Comparison of ENCODE assay signal across 10 mouse cellular contexts in the genomic region with DNA sequence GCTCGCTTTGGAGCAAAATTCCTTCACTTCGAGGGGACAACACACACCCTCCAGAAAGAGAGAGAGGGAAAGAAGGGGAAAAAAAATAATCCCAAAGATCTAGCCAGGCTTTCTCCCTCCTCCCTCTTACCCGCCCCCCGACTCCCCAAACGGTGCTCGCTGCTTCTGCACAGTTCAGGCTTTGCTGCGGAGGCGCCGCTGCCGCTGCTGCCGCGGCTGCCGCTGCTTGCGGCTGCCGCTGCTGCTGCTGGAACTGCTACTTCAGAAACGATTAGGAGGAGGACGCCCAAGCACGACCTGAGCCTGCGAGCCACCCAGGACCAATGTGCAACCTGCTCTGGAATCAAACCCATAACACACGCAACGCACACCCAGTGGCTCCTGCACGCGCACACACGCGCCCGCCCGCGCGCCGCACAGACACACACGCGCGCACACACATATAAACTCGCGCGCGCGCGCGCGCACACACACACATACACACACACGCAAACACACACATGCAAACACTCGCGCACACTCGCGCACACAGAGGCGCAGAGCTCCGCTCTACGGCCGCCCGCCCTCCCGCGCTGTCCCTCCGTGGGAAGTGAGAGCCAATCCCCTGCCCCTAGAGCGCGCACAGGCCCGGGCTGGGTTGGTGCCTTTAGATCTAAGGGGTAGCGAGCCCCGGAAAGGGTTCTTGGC. TPM values are rescaled to one million over a fixed set of nuclear protein-coding genes. Genes with fewer than 3 reads are reported as not detected.
A peak's percentile ranks its signal among the peaks of the same experiment; 100 is the strongest.
DNase-seq lines count a peak whose midpoint lies in the region; ATAC-seq lines count a peak whose summit lies in the region.
"Had no signal": no experiment of that assay in that cellular context is flagged by ENCODE, and none has a peak within 500 bp of the region (broad histone marks: within the 10 kb centered on the region; RNA-seq: fewer than 3 reads in every experiment).

A gene (minus strand): TSS at position 51 of the 687 bp plus-strand sequence.

- ATAC-seq in heart, embryonic 12.5 days (ENCODE audit: insufficient number of reproducible peaks, low FRiP score): peak; percentile 82; the same call in 1 of the 2 replicates
- ATAC-seq in liver, embryonic 15.5 days (ENCODE audit: insufficient read depth): no peak

- H3K4me1 ChIP-seq in heart, embryonic 12.5 days (replicated peaks): no peaks in the 10 kb centered on the region
- no peaks in the 10 kb centered on the region for H3K4me1 ChIP-seq in liver, embryonic 15.5 days (replicated peaks)

- no peaks in the 10 kb centered on the region for H3K9me3 ChIP-seq in heart, embryonic 12.5 days (replicated peaks)
- no peaks in the 10 kb centered on the region for H3K9me3 ChIP-seq in liver, embryonic 15.5 days (replicated peaks)

- peak within 1 kb of the TSS; percentile 71 for H3K9ac ChIP-seq in heart, embryonic 12.5 days
- H3K9ac ChIP-seq in liver, embryonic 15.5 days: no peak within 1 kb of the TSS

- H3K4me2 ChIP-seq in heart, embryonic 12.5 days: peak within 1 kb of the TSS; percentile 94
- peak within 1 kb of the TSS; percentile 62 for H3K4me2 ChIP-seq in liver, embryonic 15.5 days

- no peak for DNase-seq in heart, adult 9 months (ENCODE audit: low spot score in 2 of 2)
- DNase-seq in cerebellum, adult 9-10 months: peak; percentile 82
- peak; percentile 50 to 74 for DNase-seq in frontal cortex, adult 2 months (ENCODE audit: extremely low spot score in 1 of 2, low spot score in 1 of 2)
- peak; percentile 20 for DNase-seq in kidney, postnatal 14 days
- DNase-seq in retina, postnatal 7 days (ENCODE audit: low read depth, low spot score): peak; percentile 56
- DNase-seq in urinary bladder, postnatal 25 days (ENCODE audit: low spot score): no peak

- H3K27ac ChIP-seq in heart, embryonic 12.5 days (ENCODE audit: poor library complexity, severe bottlenecking): no peak within 1 kb of the TSS
- H3K27ac ChIP-seq in liver, embryonic 15.5 days (replicated peaks): no peak within 1 kb of the TSS
- H3K27ac ChIP-seq: macrophage had no signal

- H3K27me3 ChIP-seq in heart, embryonic 12.5 days (replicated peaks): peaks cover 37% of the 10 kb centered on the region
- H3K27me3 ChIP-seq in liver, embryonic 15.5 days: peaks cover 43% of the 10 kb centered on the region
- H3K27me3 ChIP-seq: CH12.LX had no signal

- no peaks in the 10 kb centered on the region for H3K36me3 ChIP-seq in heart, embryonic 12.5 days
- H3K36me3 ChIP-seq in liver, embryonic 15.5 days (replicated peaks): no peaks in the 10 kb centered on the region

- H3K4me3 ChIP-seq in heart, embryonic 12.5 days: peak within 1 kb of the TSS; percentile 84
- peak within 1 kb of the TSS; percentile 41 for H3K4me3 ChIP-seq in liver, embryonic 15.5 days (replicated peaks)

- WGBS in heart, embryonic 12.5 days: under 1% methylated on average over 59 of the region's 59 CpGs
- under 1% methylated on average over 56 of the region's 59 CpGs for WGBS in liver, embryonic 15.5 days (ENCODE audit: insufficient replicate concordance)

RNA-seq across cellular contexts. Expression of the gene that starts here (rescaled TPM):
- polyA plus RNA-seq in heart, embryonic 12.5 days (2016; fragmentation: Nextera tagmentation; extraction: Ambion mirVana): 1.1 and 1.4 TPM in 2 replicates
- 9.9 and 14.4 TPM in 2 replicates for polyA plus RNA-seq in frontal cortex, adult 2 months (2012; rRNA removed)
- polyA plus RNA-seq in liver, embryonic 15.5 days (2015; fragmentation: Nextera tagmentation; extraction: Ambion mirVana): 0.03 TPM in 1 of 2 replicates, not detected in the other
- polyA plus RNA-seq: macrophage had no signal

Comparison
In these comparisons a context has a peak if more than half of its experiments do, and no peak if none do; other contexts are left out.
1. DNase-seq: peak in cerebellum, adult 9-10 months (single experiment), frontal cortex, adult 2 months (2 of 2), kidney, postnatal 14 days (single experiment) and retina, postnatal 7 days (single experiment); none in heart, adult 9 months (0 of 2) and urinary bladder, postnatal 25 days (single experiment).